Mouse (Mus musculus) adrenal gland, postnatal 10 days (tissue): ENCODE results near the gene Gm5475. TPM values are rescaled to one million over a fixed set of nuclear protein-coding genes. Genes with fewer than 3 reads are reported as not detected.

Experiments used
- DNase-seq: peaks from one replicate; pipeline ENCODE4 v3.0.0; 2021; ENCODE audit warnings: mixed read lengths
- total RNA-seq, 2 experiments: library from RNA; stranded (reverse); gene quantifications; 2 replicates each; pipeline ENCODE4 v1.2.3; 2021

Gene Gm5475
- total RNA-seq, 2 experiments from 2014 or later, result 0.09 TPM; not detected in 1

GRCm38 (mm10) chr15:100451245-100451644 is 29.3 kb downstream of the Gm5475 start:
- DNase-seq, result peak; percentile 44

GRCm38 (mm10) chr15:100452486-100452885 is 30.5 kb downstream of the Gm5475 start:
- no peak for DNase-seq

- DNase-seq, result no peak
Measured at GRCm38 (mm10) chr15:100456356-100456991, 34.5 kb downstream of the Gm5475 start.

- peak; percentile 83 for DNase-seq
Measured at GRCm38 (mm10) chr15:100457340-100457739, 35.4 kb downstream of the Gm5475 start.

GRCm38 (mm10) chr15:100458055-100458454 is 36.1 kb downstream of the Gm5475 start:
- peak; percentile 77 for DNase-seq

- DNase-seq, result peak; percentile 63
Measured at GRCm38 (mm10) chr15:100460942-100461341, 39.0 kb downstream of the Gm5475 start.

- DNase-seq, result no peak
Measured at GRCm38 (mm10) chr15:100461646-100462045, 39.7 kb downstream of the Gm5475 start.

GRCm38 (mm10) chr15:100462086-100462485 is 40.1 kb downstream of the Gm5475 start:
- DNase-seq, result no peak

- peak; percentile 81 for DNase-seq
Measured at GRCm38 (mm10) chr15:100463712-100464111, 41.8 kb downstream of the Gm5475 start.

GRCm38 (mm10) chr15:100465432-100465831 is 43.5 kb downstream of the Gm5475 start:
- DNase-seq, result no peak

GRCm38 (mm10) chr15:100467738-100468137 is 45.8 kb downstream of the Gm5475 start:
- no peak for DNase-seq

- peak; percentile 95 for DNase-seq
Measured at GRCm38 (mm10) chr15:100468295-100469188, 46.6 kb downstream of the Gm5475 start, which contains the start of gene Letmd1. Gene Letmd1 (plus strand): TSS chr15:100469023.

GRCm38 (mm10) chr15:100469189-100469545 is 47.2 kb downstream of the Gm5475 start:
- DNase-seq, result no peak

GRCm38 (mm10) chr15:100470037-100470436 is 48.1 kb downstream of the Gm5475 start:
- DNase-seq, result no peak

- DNase-seq, result no peak
Measured at GRCm38 (mm10) chr15:100473926-100474503, 52.1 kb downstream of the Gm5475 start.

Other genes with a start within 250 kb of the Gm5475 start
- gene Atf1, start 194.3 kb upstream of the Gm5475 start, total RNA-seq, result 10 to 100 TPM; 49.6 to 56.3 TPM
- not detected for gene Tmprss12, start 141.3 kb upstream of the Gm5475 start, total RNA-seq
- gene Mettl7a1, start 118.0 kb upstream of the Gm5475 start, total RNA-seq, result 10 to 100 TPM; 67.7 to 72.2 TPM
- under 1 TPM; 0.18 to 0.64 TPM for gene Mettl7a3, start 87.2 kb upstream of the Gm5475 start, total RNA-seq
- under 1 TPM in 1 of 2 experiments, not detected in 1; 0.67 TPM for gene Methig1, start 69.0 kb upstream of the Gm5475 start, total RNA-seq
- 1 to 10 TPM; 1.2 to 1.8 TPM for gene Mettl7a2, start 68.9 kb upstream of the Gm5475 start, total RNA-seq
- under 1 TPM in 1 of 2 experiments, not detected in 1; 0.70 TPM for gene Higd1c, start 57.6 kb upstream of the Gm5475 start, total RNA-seq
- 10 to 100 TPM; 60.6 to 72.7 TPM for gene Slc11a2, start 2.9 kb downstream of the Gm5475 start, total RNA-seq
- 100 to 1,000 TPM; 298 to 353 TPM for gene Letmd1, start 46.9 kb downstream of the Gm5475 start, total RNA-seq
- gene Csrnp2, start 73.3 kb downstream of the Gm5475 start, total RNA-seq, result 1 to 10 TPM; 4.4 to 5.5 TPM
- gene Tfcp2, start 129.9 kb downstream of the Gm5475 start, total RNA-seq, result 10 to 100 TPM; 18.1 to 24.6 TPM
- gene Pou6f1, start 177.8 kb downstream of the Gm5475 start, total RNA-seq, result 10 to 100 TPM; 22.0 to 29.0 TPM
- gene Dazap2, start 193.2 kb downstream of the Gm5475 start, total RNA-seq, result 100 to 1,000 TPM; 171 to 182 TPM
- gene Smagp, start 214.8 kb downstream of the Gm5475 start, total RNA-seq, result 10 to 100 TPM; 29.6 to 41.6 TPM
- gene Bin2, start 247.4 kb downstream of the Gm5475 start, total RNA-seq, result 1 to 10 TPM; 5.5 to 5.8 TPM